Mouse (Mus musculus) hindbrain, embryonic 15.5 days (tissue): ENCODE data around the gene Kctd3. TPM values are rescaled to one million over a fixed set of nuclear protein-coding genes. Genes with fewer than 3 reads are reported as not detected.
"Not testable (repeated sequence)": the region's sequence is repeated elsewhere in the genome, so short reads cannot be mapped to it uniquely, and the experiment has no call there.

Experiments used
- ATAC-seq: fragments of 200-750 bp; cut with Nextera tagmentation; 2 replicates; pipeline ENCODE4 v1.8.0; 2017; ENCODE audit warnings: low read depth, moderate number of reproducible peaks, moderate TSS enrichment; ENCODE audit not compliant: low FRiP score
- H3K27ac ChIP-seq: fragments of 300-500 bp; sonication (generic); replicated peaks from 2 replicates; pipeline ENCODE4 v1.5.1; 2015; ENCODE audit warnings: mild to moderate bottlenecking, inconsistent platforms
- H3K27me3 ChIP-seq: fragments of 300-500 bp; sonication (generic); 2 replicates; pipeline ENCODE4 v1.6.1; 2015; ENCODE audit warnings: control low read depth, inconsistent platforms
- H3K36me3 ChIP-seq: fragments of 300-500 bp; sonication (generic); 2 replicates; pipeline ENCODE4 v1.6.1; 2015; ENCODE audit warnings: control low read depth, inconsistent platforms
- H3K4me1 ChIP-seq: fragments of 300-500 bp; sonication (generic); replicated peaks from 2 replicates; pipeline ENCODE4 v1.6.1; 2015; ENCODE audit warnings: control low read depth, inconsistent platforms
- H3K4me2 ChIP-seq: fragments of 300-500 bp; sonication (generic); 2 replicates; pipeline ENCODE4 v1.6.1; 2015; ENCODE audit warnings: moderate library complexity, mild to moderate bottlenecking, inconsistent platforms
- H3K4me3 ChIP-seq: fragments of 300-500 bp; sonication (generic); 2 replicates; pipeline ENCODE4 v1.5.1; 2015; ENCODE audit warnings: mild to moderate bottlenecking, inconsistent platforms
- H3K9ac ChIP-seq: fragments of 300-500 bp; sonication (generic); 2 replicates; pipeline ENCODE4 v1.6.1; 2015; ENCODE audit warnings: inconsistent platforms
- H3K9me3 ChIP-seq: fragments of 300-500 bp; sonication (generic); 2 replicates; pipeline ENCODE4 v1.6.1; 2016; ENCODE audit warnings: control low read depth, inconsistent platforms
- WGBS: fragments of 180-500 bp; shearing (Covaris S2); methylation state at CpG from one replicate; pipeline ENCODE4 v1.1.7; 2015; 5-methylcytosine and 5-hydroxymethylcytosine counted together
- polyA plus RNA-seq: library from polyadenylated mRNA; unstranded; fragments of >200 nt; fragmentation: Nextera tagmentation; extraction: Ambion mirVana; gene quantifications from 2 replicates; pipeline ENCODE4 v1.2.1, GENCODE M21; 2015

The Kctd3 gene
- polyA plus RNA-seq, 1 experiment from 2014 or later: 53.3 TPM

- no peak for ATAC-seq
- no peaks in the 10 kb centered on the region for H3K9me3 ChIP-seq
- H3K4me2 ChIP-seq: no peak overlapping the region
- WGBS: 94% methylated on average over 5 of the region's 5 CpGs
- no peaks in the 10 kb centered on the region for H3K4me1 ChIP-seq
- no peaks in the 10 kb centered on the region for H3K27me3 ChIP-seq
- H3K4me3 ChIP-seq: no peak overlapping the region
- H3K36me3 ChIP-seq: no peaks in the 10 kb centered on the region
- no peak overlapping the region for H3K9ac ChIP-seq
- H3K27ac ChIP-seq: no peak overlapping the region
Observed at GRCm38 (mm10) chr1:189039348-189039747, 31.7 kb upstream of the Kctd3 start.

GRCm38 (mm10) chr1:189032817-189033216, 25.2 kb upstream of the Kctd3 start:
- ATAC-seq, H3K27ac ChIP-seq, H3K9me3 ChIP-seq, H3K4me2 ChIP-seq, H3K27me3 ChIP-seq, H3K4me1 ChIP-seq, H3K9ac ChIP-seq, H3K36me3 ChIP-seq, H3K4me3 ChIP-seq: not testable (repeated sequence)
- 91% methylated on average over 2 of the region's 2 CpGs for WGBS

- Histone ChIP-seq H3K27ac (no peak overlapping the region), H3K9ac (no peak overlapping the region), H3K27me3 (no peaks in the 10 kb centered on the region), H3K9me3 (no peaks in the 10 kb centered on the region), H3K36me3 (no peaks in the 10 kb centered on the region), H3K4me3 (no peak overlapping the region), H3K4me1 (no peaks in the 10 kb centered on the region), H3K4me2 (no peak overlapping the region)
- no peak for ATAC-seq
- 83% methylated on average over 7 of the region's 7 CpGs for WGBS
Observed at GRCm38 (mm10) chr1:189030975-189031374, 23.3 kb upstream of the Kctd3 start.

GRCm38 (mm10) chr1:189028267-189028666, 20.6 kb upstream of the Kctd3 start:
- 63% methylated on average over 1 of the region's 1 CpGs for WGBS
- no peak overlapping the region for H3K4me3 ChIP-seq
- H3K36me3 ChIP-seq: no peaks in the 10 kb centered on the region
- no peak overlapping the region for H3K27ac ChIP-seq
- no peak overlapping the region for H3K4me2 ChIP-seq
- no peak overlapping the region for H3K9ac ChIP-seq
- no peaks in the 10 kb centered on the region for H3K9me3 ChIP-seq
- H3K4me1 ChIP-seq: no peaks in the 10 kb centered on the region
- no peaks in the 10 kb centered on the region for H3K27me3 ChIP-seq
- ATAC-seq: no peak

GRCm38 (mm10) chr1:189026885-189027284, 19.2 kb upstream of the Kctd3 start:
- no peaks in the 10 kb centered on the region for H3K27me3 ChIP-seq
- no peaks in the 10 kb centered on the region for H3K9me3 ChIP-seq
- no peak overlapping the region for H3K4me3 ChIP-seq
- no peak overlapping the region for H3K4me2 ChIP-seq
- H3K9ac ChIP-seq: no peak overlapping the region
- no peak overlapping the region for H3K27ac ChIP-seq
- H3K4me1 ChIP-seq: no peaks in the 10 kb centered on the region
- H3K36me3 ChIP-seq: no peaks in the 10 kb centered on the region
- WGBS: 59% methylated on average over 8 of the region's 8 CpGs
- no peak for ATAC-seq

- Histone ChIP-seq H3K4me3 (no peak overlapping the region), H3K36me3 (no peaks in the 10 kb centered on the region), H3K27me3 (no peaks in the 10 kb centered on the region), H3K9ac (no peak overlapping the region), H3K4me2 (no peak overlapping the region), H3K27ac (no peak overlapping the region), H3K4me1 (no peaks in the 10 kb centered on the region), H3K9me3 (no peaks in the 10 kb centered on the region)
- WGBS: 87% methylated on average over 1 of the region's 1 CpGs
- no peak for ATAC-seq
Observed at GRCm38 (mm10) chr1:189023701-189024080, 16.1 kb upstream of the Kctd3 start.

GRCm38 (mm10) chr1:189022925-189023700, 15.5 kb upstream of the Kctd3 start:
- no peaks in the 10 kb centered on the region for H3K4me1 ChIP-seq
- no peaks in the 10 kb centered on the region for H3K9me3 ChIP-seq
- WGBS: 51% methylated on average over 7 of the region's 7 CpGs
- no peak overlapping the region for H3K4me3 ChIP-seq
- no peak overlapping the region for H3K27ac ChIP-seq
- no peak overlapping the region for H3K4me2 ChIP-seq
- no peaks in the 10 kb centered on the region for H3K27me3 ChIP-seq
- no peak for ATAC-seq
- H3K36me3 ChIP-seq: no peaks in the 10 kb centered on the region
- no peak overlapping the region for H3K9ac ChIP-seq

- H3K9me3 ChIP-seq: no peaks in the 10 kb centered on the region
- no peak overlapping the region for H3K9ac ChIP-seq
- no peaks in the 10 kb centered on the region for H3K36me3 ChIP-seq
- H3K4me2 ChIP-seq: no peak overlapping the region
- 59% methylated on average over 2 of the region's 2 CpGs for WGBS
- H3K4me3 ChIP-seq: no peak overlapping the region
- H3K27ac ChIP-seq: no peak overlapping the region
- peaks cover 15% of the 10 kb centered on the region for H3K4me1 ChIP-seq
- no peak for ATAC-seq
- H3K27me3 ChIP-seq: peaks cover 11% of the 10 kb centered on the region; the same call in 1 of the 2 replicates
Observed at GRCm38 (mm10) chr1:189015372-189015771, 7.7 kb upstream of the Kctd3 start.

GRCm38 (mm10) chr1:189013587-189013921, 5.9 kb upstream of the Kctd3 start:
- H3K9me3 ChIP-seq: no peaks in the 10 kb centered on the region
- 10% methylated on average over 4 of the region's 4 CpGs for WGBS
- peak; percentile 45; the same call in 1 of the 2 replicates for ATAC-seq
- peak overlapping the region; percentile 26; the same call in 1 of the 2 replicates for H3K27ac ChIP-seq
- H3K27me3 ChIP-seq: peaks cover 11% of the 10 kb centered on the region; the same call in 1 of the 2 replicates
- no peak overlapping the region for H3K9ac ChIP-seq
- peak overlapping the region; percentile 35 for H3K4me2 ChIP-seq
- no peaks in the 10 kb centered on the region for H3K36me3 ChIP-seq
- peaks cover 15% of the 10 kb centered on the region for H3K4me1 ChIP-seq
- H3K4me3 ChIP-seq: no peak overlapping the region

GRCm38 (mm10) chr1:189012846-189013586, 5.4 kb upstream of the Kctd3 start:
- ATAC-seq: 0 out of 2 replicates have a peak, but pooled peaks have one; percentile 8
- no peak overlapping the region for H3K9ac ChIP-seq
- H3K27ac ChIP-seq: 0 out of 2 replicates have a peak overlapping the region, but pooled peaks have one; percentile 26
- peaks cover 15% of the 10 kb centered on the region for H3K4me1 ChIP-seq
- H3K4me3 ChIP-seq: no peak overlapping the region
- peaks cover 11% of the 10 kb centered on the region; the same call in 1 of the 2 replicates for H3K27me3 ChIP-seq
- WGBS: 6% methylated on average over 16 of the region's 16 CpGs
- H3K4me2 ChIP-seq: peak overlapping the region; percentile 35
- H3K36me3 ChIP-seq: no peaks in the 10 kb centered on the region
- H3K9me3 ChIP-seq: no peaks in the 10 kb centered on the region

- Histone ChIP-seq H3K9ac (no peak overlapping the region), H3K9me3 (no peaks in the 10 kb centered on the region), H3K27me3 (peaks cover 11% of the 10 kb centered on the region; the same call in 1 of the 2 replicates), H3K4me2 (no peak overlapping the region), H3K4me1 (peaks cover 29% of the 10 kb centered on the region), H3K36me3 (no peaks in the 10 kb centered on the region), H3K27ac (no peak overlapping the region), H3K4me3 (no peak overlapping the region)
- ATAC-seq: no peak
- WGBS: 95% methylated on average over 4 of the region's 4 CpGs
Observed at GRCm38 (mm10) chr1:189010671-189011070, 3.0 kb upstream of the Kctd3 start.

- Histone ChIP-seq H3K36me3 (no peaks in the 10 kb centered on the region), H3K27ac (peak overlapping the region; percentile 21; the same call in 1 of the 2 replicates), H3K27me3 (no peaks in the 10 kb centered on the region), H3K9ac (no peak overlapping the region), H3K9me3 (no peaks in the 10 kb centered on the region), H3K4me1 (peaks cover 38% of the 10 kb centered on the region), H3K4me3 (peak overlapping the region; percentile 86), H3K4me2 (peak overlapping the region; percentile 92)
- peak; percentile 75 for ATAC-seq
- 47% methylated on average over 7 of the region's 7 CpGs for WGBS
Observed at GRCm38 (mm10) chr1:189007980-189008324, 311 bp upstream of the Kctd3 start.
